Mouse (Mus musculus) CH12F3 (cell line): ENCODE results near the gene B3galnt2.
"Not testable (repeated sequence)": the region's sequence is repeated elsewhere in the genome, so short reads cannot be mapped to it uniquely, and the experiment has no call there.

Source experiments
- in situ Hi-C: fragments of 300-500 bp; cut with MboI; formaldehyde crosslinking; loops from 2 replicates; pipeline ENCODE4 v1.14.3; 2020; ENCODE audit warnings: low sequenced_read_pairs

B3galnt2 gene

DNA sequence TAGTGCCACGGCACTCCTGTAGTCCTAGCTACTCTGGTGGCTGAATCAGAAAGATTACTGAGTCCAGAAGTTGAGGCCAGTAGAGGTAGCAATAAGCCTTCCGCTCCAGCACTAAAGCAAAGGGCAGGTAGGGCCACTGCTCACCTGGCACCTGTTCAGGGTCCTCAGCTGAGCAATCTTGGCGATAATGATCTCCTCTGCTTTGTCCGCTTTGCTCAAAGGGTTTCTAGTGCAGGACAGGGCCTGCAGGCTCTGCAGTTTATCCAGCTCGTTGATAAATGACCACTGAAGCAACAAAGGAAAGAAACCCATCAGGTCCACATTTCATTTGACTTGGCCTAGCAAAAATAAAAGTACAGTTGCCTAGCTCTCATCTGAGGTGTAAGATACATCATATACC, 50.7 kb downstream of the B3galnt2 start:
- in situ Hi-C loops, result no loop called here

DNA sequence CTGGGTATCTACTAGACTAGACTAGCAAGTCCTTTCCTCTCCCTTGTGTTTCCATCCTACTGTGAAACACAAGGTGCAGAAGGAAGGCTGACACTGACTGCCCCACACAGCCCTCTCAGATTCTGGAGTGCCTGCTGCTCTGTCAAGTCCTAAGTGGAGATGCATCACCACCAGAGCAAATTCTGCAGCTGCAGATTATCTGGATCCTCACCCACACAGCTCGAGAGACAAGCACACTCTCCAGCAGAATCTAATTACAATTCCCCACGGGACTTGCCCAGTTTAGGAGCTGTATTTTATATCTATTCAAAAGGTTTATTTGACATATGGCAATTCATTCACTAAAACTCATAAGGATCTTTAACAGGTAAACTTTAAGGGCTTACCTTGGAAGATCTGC, 51.8 kb downstream of the B3galnt2 start:
- in situ Hi-C loops, result no loop called here

DNA sequence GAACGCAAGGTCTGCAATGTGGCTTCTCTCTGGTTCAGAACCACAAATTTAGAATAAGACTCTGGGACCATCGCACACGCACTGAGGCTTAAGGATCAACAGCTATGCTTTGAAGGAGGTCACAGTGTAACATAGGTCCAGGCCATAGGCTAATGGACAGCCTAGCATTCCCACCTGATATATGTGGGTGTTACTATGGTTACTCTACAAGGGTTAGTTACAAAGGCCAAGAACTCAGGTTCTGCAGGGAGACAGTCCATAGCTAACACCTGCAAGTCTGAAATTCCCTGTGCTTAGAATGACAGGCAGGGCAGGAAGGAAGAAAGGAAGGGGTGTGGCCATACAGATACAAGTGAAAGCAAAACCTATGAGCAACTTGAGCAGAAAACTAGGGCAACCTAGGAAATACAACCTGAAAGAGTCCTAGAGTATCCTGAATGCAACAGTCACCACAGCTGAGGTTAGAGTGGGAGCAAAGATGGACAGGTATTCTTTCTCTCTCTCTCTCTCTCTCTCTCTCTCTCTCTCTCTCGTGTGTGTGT, 57.3 kb downstream of the B3galnt2 start:
- in situ Hi-C loops, result no loop called here

DNA sequence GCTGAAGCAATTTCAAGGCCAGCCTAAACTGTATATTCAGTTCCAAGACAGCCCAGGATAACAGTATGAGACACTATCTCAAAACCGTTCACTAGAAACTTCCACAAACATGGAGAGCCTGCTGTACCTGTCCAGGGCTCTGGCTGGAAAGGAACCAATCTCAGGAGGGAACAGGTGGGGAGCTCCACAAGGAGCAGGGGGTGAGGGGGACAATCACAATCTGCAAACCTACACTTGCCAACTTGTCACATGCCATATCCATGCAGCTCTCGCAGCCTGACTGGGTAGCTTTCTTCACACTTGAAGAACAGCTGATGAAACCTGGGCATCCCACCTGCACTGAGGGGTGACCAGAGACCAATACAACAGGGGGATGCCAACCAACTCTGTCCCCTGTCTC, 59.7 kb downstream of the B3galnt2 start:
- in situ Hi-C loops, result no loop called here

DNA sequence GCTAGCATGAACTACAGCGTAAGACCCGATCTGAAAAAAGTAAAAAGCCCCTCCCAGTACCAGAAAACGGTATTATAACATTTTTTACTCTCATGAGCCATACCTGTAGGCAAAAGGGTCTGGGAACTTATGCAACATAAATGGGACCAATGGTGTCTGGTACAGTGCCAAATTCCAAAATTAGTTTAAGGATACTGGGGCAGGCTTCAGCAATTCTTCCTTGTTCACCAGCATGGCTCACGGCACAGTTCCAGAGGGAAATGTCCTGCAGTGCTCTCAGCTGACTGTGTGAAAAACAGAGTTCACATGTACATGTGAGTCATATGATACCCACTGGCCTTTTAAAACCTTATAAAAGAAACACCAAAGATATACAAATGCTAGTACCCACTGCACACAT, 60.3 kb downstream of the B3galnt2 start:
- in situ Hi-C loops, result no loop called here

DNA sequence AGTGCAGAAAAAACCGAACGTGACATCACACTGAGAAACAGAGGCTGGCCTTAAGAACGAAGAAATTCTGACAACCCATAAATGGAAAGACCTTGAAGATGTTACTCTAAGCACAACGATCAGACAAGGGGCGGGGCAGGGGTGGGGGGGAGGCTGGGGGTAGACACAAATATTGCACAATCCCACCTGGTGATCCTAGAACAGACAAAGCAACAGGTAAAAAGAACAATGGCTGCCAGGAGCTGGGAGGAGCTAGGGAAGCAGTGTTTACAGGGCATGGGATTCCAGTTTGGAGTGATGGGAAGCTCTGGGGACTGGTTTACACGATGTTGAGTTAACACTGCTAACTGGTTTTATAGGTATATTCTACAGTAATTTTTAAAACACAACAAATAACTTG, 61.3 kb downstream of the B3galnt2 start:
- in situ Hi-C loops, result no loop called here

DNA sequence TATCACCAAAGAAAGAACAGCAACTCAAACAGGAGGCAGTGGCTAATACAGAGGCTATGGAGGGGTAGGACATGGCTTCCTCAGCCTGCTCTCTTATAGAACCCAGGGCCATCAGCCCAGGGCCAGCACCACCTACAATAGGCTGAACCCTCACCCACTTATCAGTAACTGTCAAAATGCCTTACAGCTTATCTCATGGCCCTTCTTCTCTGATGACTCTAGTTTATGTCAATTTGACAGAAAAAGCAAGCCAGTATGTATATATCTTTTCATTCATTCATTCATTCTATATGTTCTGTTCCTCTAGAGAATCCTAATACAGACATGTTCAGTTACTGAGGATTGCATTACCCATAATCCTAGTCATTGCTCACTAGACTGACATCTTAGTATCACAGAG, 64.0 kb downstream of the B3galnt2 start:
- in situ Hi-C loops, result no loop called here

DNA sequence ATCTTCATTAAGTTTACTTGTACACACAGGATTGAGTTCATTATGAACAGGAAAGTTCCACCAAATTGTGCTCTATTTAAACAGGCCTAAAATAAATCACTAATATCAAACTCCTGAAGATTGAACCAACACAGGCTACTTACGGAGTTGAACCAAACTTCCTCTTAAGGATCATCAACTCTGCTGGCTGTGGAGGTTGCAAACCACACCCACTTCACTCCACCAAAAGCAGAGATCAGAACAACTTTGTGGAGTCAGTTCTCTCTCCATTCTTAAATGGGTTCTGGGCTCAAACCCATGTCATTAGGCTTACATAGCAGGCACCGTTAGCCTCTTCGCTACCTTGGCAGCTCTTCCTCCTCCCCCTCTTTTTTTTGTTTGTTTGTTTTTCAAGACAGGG, 64.6 kb downstream of the B3galnt2 start:
- in situ Hi-C loops, result no loop called here

DNA sequence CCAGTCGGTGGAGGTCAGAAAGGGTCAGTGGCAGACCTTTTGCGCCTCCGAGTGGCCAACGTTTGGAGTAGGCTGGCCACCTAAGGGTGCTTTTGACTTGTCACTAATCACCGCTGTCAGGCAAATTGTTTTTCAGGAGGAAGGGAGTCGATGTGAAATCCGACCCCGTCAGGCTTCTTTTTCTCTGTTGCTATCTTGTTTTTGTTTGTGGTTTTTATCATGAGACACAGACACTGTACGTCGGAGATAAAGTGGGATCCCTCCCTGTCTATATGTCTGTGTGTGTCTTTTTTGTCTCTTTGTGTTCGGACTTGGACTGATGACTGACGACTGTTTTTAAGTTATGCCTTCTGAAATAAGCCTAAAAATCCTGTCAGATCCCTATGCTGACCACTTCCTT, 67.1 kb downstream of the B3galnt2 start:
- in situ Hi-C loops, result not testable (repeated sequence)

DNA sequence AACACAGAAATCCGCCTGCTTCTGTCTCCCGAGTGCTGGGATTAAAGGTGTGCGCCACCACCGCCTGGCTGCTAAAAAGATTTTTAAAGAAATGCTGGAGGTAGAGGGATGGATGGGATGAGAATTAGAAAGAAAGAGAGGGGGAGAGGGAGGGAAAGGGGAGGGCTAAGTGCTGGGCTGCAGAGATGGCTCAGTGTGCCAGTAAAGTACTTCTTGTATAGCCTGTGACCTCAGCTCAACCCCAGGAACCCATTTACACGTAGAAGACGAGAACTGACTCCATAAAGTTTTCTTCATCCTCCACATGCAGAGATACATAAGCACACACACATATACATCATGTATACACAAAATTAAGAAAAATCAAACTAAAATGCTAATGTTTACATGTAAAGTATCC, 71.3 kb downstream of the B3galnt2 start:
- in situ Hi-C loops, result no loop called here

DNA sequence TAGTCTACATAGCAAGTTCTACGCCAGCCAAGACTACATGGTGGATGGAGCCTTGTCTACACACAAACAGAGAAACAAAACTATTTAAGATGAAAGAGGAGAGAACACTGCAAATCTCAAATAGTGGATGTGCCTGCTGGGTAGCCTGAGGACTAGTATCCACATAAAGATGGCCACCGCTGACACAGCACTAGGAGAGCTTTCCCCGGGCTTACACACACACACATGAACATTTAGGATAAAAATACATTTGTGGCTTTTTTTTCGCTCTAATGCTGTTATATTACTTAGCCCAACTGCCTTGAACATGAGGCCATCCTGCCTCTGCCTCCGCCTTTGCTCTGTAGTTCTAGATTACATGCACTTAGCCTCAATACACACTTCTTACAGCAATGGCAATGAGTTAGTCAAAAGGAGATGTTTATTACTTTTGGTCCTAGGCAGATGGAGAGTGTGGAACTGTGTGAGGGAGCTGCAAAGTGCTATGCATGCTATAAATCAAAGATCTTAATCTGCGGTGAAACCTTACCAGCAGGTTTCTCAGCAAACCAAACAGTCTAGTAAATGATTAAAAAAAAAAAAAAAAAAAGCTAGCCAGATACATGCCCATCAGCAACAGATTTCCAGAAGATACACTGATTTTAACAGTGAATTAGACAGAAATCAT, 72.0 kb downstream of the B3galnt2 start:
- in situ Hi-C loops, result no loop called here

DNA sequence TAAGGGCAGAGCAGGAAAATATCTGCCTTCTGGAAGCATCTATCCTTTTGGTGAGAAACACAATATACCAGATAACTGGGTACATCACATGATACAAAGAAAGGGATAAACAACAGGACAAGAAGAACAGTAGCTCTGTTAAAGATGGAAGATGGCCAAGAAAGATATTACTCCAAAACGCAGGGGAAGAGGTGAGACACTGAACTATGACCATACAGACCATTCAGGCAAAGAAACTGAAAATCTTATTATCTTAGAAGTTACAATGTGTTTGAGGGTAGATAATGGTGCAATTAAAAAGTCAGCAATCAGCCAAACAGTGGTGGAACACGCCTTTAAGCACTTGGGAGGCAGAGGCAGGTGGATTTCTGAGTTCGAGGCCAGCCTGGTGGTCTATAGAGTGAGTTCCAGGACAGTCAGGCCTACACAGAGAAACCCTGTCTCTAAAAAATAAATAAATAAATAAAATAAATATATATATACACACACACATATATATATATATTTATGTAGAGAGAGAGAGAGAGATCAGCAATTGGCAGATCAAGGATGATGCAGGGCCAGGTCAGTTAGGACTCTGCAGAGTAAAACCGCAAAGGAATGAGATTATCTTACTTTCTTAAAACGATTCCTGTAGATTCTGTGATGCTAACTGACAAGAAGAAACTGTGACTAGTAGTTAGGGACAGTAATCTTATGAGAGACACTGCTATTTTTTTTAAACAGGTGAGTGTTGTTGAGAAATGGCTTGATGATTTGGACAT, 79.2 kb downstream of the B3galnt2 start:
- in situ Hi-C loops, result no loop called here

DNA sequence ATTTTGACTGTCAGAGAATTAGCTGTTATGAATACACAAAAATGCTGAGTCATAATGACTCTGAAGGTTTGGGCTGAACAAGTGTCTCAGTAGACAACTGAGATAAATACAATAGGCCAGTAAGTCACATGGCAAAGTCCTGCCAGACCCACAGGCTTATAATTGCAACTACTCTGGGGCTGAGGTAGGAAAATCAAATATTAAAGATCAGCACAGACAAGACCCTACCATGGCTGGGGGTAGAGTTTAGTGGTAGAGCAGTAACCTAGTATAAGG, 79.7 kb downstream of the B3galnt2 start:
- in situ Hi-C loops, result no loop called here

DNA sequence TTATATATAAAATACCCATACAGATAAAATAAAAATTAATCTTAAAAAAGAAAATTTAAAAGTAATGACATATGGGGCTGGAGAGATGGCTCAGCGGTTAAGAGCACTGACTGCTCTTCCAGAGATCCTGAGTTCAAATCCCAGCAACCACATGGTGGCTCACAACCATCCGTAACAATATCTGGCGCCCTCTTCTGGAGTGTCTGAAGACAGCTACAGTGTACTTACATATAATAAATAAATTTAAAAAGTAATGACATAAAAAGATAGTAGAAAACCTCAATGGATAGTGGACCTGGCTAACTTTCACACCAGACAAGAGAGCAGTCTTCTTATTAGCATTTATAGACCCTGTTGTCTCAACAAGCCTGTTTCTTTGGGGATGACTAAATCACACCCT, 81.1 kb downstream of the B3galnt2 start:
- in situ Hi-C loops, result not testable (repeated sequence)

DNA sequence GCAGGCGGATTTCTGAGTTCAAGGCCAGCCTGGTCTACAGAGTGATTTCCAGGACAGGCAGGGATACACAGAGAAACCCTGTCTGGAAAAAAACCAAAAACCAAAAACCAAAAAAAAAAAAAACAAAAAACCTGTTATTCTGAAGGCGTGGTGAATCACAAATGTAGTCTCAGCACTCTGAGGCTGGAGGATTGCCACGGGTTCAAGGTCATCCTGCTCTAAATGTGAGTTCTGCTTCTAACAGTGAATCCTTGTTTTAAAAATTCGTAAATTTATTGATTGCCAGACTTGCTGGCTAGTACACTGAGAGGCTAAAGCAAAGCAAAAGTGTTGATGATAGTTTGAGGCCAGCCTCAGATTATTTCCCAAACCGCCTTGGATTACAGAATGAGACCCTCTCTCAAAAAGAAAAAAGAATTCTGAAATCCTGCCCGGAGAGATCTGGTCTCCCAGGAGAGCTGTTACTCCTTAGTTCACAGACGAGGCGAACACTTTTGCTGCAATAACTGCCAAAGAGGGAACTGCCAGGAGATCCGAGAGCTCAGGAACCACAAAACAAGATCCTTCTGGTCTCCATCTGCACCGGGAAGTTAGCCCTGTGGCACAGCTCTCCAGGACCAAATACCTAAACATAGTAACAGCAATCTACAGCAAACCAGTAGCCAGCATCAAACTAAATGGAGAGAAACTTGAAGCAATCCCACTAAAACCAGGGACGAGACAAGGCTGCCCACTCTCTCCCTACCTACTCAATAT, 81.8 kb downstream of the B3galnt2 start:
- in situ Hi-C loops, result no loop called here

DNA sequence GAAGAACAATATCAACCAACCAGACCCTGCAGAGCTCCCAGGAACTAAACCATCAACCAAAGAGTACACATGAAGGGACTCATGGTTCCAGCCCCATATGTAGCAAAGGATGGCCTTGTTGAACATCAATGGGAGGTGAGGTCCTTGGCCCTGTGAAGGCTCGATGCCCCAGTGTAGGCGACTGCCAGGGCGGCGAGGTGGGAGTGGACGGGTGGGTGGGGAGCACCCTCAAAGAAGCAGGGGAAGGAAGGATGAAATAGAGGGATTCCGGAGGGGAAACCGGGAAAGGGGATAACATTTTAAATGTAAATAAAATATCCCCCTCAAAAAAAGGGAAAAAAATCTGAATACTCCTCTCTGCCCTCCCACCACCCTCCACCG, 84.6 kb downstream of the B3galnt2 start:
- in situ Hi-C loops, result no loop called here

DNA sequence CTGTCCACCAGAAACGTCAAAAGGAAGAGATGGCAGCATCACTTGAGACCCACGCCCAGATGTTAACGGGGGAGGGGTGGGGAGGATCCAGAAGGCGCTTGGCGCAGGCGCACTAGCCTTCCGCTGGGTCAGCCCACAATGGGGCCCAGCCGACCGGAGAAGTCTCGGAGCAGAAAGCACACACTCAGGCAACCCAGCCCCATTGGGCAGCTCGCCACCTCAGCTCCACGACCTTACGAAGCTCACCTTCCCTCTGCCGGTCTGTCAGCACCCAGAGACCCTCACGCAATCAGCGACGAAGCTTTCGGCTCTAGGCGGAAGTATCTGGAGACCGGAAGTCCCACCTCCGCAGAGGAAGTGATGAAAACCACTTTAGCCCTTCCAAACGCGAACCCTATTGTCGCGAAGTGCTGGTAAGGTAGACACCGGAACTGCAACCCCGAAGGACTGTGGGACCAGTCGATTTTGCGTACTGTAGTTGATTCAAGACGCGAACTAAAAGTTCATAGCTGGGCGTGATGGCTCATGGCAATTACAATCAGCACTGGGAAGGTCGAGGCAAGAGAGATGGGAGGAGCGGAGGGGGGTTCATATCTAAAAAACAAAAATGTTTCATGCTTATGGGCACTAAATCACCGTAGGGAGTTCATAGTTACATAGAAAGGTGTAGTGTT, 85.2 kb downstream of the B3galnt2 start, which contains the start of gene Tbce:
Gene Tbce, minus strand, starts transcription at position 347 of the 674 bp plus-strand sequence.
- in situ Hi-C loops, result no loop called here

DNA sequence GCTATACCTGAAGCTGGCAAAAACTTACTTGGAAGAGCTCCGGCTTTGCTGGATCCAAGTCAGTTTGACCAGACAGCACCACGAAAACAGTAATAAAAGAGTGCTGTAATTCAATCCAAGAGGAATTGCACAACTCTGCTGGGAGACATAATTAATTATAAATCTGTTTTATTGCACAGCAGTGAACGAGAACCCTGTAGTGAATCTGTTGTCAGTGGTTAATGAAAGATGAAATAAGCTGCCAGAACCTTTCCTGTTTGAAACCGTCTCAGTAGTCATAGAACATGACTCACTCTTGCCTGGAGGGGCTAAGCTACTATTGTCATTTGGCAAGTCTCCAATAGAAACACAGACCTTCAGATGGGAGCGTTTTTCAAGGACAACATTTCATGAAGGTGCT, 85.9 kb downstream of the B3galnt2 start:
- in situ Hi-C loops, result no loop called here

DNA sequence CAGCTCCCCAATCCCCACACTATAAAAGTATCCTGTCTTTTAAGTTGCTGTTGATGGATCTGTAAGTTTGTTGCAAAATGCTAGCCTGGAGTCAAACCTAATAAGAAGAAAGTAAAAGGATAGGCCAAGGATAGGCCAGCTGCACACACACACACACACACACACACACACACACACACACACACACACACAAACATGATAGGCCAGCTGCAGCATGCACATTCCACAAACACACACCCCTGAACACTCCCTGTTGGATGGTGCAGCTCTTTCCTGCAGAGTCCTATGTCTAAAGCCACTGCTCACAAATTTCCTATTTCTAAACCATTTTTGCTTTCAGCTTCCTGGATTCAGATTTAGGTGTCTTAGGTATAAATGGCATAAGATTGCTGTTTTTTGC, 89.6 kb downstream of the B3galnt2 start:
- in situ Hi-C loops, result no loop called here

DNA sequence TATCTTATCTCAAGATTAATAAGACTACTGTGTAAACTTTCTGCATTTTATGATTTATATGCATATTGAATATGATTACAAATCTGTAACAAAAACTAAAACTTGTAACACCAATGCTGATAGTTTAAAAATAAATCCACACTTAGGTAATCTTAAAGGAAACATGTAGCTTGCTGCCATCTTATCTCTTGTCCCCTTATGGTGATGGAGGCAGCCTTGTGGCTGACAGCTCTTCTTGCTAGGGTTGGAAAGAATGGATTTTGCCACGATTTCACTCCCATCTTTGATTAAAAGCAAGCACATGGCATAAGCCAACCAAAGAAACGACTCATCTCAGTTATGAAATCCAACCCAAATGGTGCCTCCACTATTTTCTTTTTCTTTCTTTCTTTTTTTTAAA, 90.3 kb downstream of the B3galnt2 start:
- in situ Hi-C loops, result no loop called here
